Mouse (Mus musculus) embryonic facial prominence, embryonic 11.5 days (tissue): ENCODE results near the gene Emc7. TPM values are rescaled to one million over a fixed set of nuclear protein-coding genes. Genes with fewer than 3 reads are reported as not detected.

Experiments used
- ATAC-seq: fragments of 200-750 bp; cut with Nextera tagmentation; replicated peaks from 2 replicates; pipeline ENCODE4 v1.8.0; 2017; ENCODE audit warnings: low read depth; ENCODE audit not compliant: insufficient number of reproducible peaks, low FRiP score, low TSS enrichment
- DNase-seq: peaks from one replicate; pipeline ENCODE4 v3.0.0-alpha.2; 2015; ENCODE audit warnings: low spot score
- H3K27ac ChIP-seq: fragments of 300-500 bp; sonication (generic); replicated peaks from 2 replicates; pipeline ENCODE4 v1.5.1; 2014; ENCODE audit warnings: mild to moderate bottlenecking, low read depth, low read length, control low read depth
- H3K27me3 ChIP-seq: fragments of 300-500 bp; sonication (generic); 2 replicates; pipeline ENCODE4 v1.6.1; 2014; ENCODE audit warnings: mild to moderate bottlenecking, low read length, moderate library complexity, mixed read lengths; ENCODE audit not compliant: control insufficient read depth, insufficient read depth
- H3K36me3 ChIP-seq: fragments of 300-500 bp; sonication (generic); replicated peaks from 2 replicates; pipeline ENCODE4 v1.6.1; 2014; ENCODE audit warnings: low read depth, mild to moderate bottlenecking, low read length, moderate library complexity, mixed read lengths; ENCODE audit not compliant: control insufficient read depth, insufficient read depth
- H3K4me1 ChIP-seq: fragments of 300-500 bp; sonication (generic); 2 replicates; pipeline ENCODE4 v1.6.1; 2014; ENCODE audit warnings: low read length, mixed read lengths; ENCODE audit not compliant: control insufficient read depth, insufficient read depth
- H3K4me2 ChIP-seq: fragments of 300-500 bp; sonication (generic); 2 replicates; pipeline ENCODE4 v1.6.1; 2014; ENCODE audit warnings: low read depth, mild to moderate bottlenecking, control low read depth, low read length, moderate library complexity
- H3K4me3 ChIP-seq: fragments of 300-500 bp; sonication (generic); 2 replicates; pipeline ENCODE4 v1.5.1; 2014; ENCODE audit warnings: low read depth, low read length, control low read depth
- H3K9ac ChIP-seq: fragments of 300-500 bp; sonication (generic); replicated peaks from 2 replicates; pipeline ENCODE4 v1.6.1; 2014; ENCODE audit warnings: mild to moderate bottlenecking, control low read depth, low read length
- H3K9me3 ChIP-seq: fragments of 300-500 bp; sonication (generic); replicated peaks from 2 replicates; pipeline ENCODE4 v1.6.1; 2016; ENCODE audit warnings: mild to moderate bottlenecking, low read length, inconsistent platforms, mixed read lengths; ENCODE audit not compliant: control insufficient read depth
- WGBS: fragments of 180-500 bp; shearing (Covaris S2); extraction: QIAGEN DNeasy Blood & Tissue Kit; methylation state at CpG from one replicate; pipeline ENCODE4 v1.1.7; 2014; 5-methylcytosine and 5-hydroxymethylcytosine counted together
- polyA plus RNA-seq: library from polyadenylated mRNA; unstranded; fragments of >200 nt; fragmentation: Nextera tagmentation; extraction: Ambion mirVana; gene quantifications from 2 replicates; pipeline ENCODE4 v1.2.1, GENCODE M21; 2014

Emc7 gene
- polyA plus RNA-seq, 1 experiment from 2014 or later = 10.6 TPM

DNA sequence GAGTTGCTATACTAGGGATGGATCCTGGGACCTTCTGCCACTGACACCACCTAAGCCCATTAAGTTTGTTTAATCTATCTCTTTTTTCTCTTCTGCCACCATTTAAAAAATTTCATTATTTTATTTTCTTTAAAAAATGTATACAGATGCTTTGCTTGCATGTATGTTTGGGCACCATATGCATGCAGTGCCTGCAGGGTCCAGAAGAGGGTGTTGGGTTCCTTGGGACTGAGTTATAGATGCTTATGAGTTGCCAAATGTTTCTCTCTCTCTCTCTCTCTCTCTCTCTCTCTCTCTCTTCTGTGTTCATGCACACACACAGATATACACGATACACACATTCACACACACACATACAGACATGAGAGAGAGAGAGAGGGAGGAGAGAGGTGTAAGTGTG is 58.2 kb downstream of the Emc7 start:
- H3K4me1 ChIP-seq = no peaks in the 10 kb centered on the region
- no peak overlapping the region for H3K9ac ChIP-seq
- H3K4me2 ChIP-seq = no peak overlapping the region
- WGBS = 92% methylated on average over 1 of the region's 1 CpGs
- DNase-seq (no peak), ATAC-seq (no peak)
- H3K27me3 ChIP-seq = no peaks in the 10 kb centered on the region
- no peaks in the 10 kb centered on the region for H3K36me3 ChIP-seq
- no peak overlapping the region for H3K4me3 ChIP-seq
- H3K9me3 ChIP-seq = no peaks in the 10 kb centered on the region
- no peak overlapping the region for H3K27ac ChIP-seq

DNA sequence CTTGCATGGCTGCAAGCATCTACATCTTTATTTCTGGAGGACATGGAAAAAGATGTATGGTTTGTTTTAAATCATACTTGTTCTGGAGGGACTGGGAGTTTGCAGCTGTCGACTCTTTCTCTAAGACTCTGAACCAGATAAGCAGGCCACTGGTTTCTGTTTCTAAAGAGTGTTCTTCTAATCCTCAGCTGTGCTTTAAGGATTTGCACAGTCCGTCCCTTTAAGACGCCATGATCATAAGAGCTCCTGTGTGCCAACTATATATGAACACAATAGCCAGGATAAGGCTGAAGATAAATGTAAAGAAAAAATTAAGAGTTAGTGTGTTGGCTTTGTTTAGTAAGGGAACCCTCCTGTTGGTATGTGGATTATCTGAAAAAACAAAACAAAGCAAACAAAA is 61.9 kb downstream of the Emc7 start:
- WGBS = 86% methylated on average over 3 of the region's 3 CpGs
- Histone ChIP-seq H3K27ac (no peak overlapping the region), H3K36me3 (no peaks in the 10 kb centered on the region), H3K4me1 (no peaks in the 10 kb centered on the region), H3K27me3 (no peaks in the 10 kb centered on the region), H3K4me3 (no peak overlapping the region), H3K9ac (no peak overlapping the region), H3K9me3 (no peaks in the 10 kb centered on the region), H3K4me2 (no peak overlapping the region)
- ATAC-seq (no peak), DNase-seq (no peak)

DNA sequence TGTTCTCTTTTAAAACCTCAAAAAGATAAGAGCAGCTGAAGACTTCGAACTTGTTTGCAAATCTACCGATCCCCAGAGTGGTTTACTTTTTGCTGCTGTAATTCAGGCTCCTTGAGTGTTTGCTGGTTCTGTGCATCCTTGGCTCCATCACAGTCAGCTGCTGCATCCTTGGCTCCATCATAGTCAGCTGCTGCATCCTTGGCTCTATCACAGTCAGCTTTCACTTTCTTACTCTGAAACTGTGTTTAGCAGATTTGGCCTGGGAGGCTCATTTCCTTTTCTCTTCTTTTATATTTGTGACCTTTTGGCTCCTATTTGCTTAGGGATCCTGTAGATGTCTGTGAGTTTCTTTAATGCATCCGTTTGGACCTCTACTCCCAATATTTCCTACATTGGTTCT is 62.4 kb downstream of the Emc7 start:
- Histone ChIP-seq H3K36me3 (no peaks in the 10 kb centered on the region), H3K27ac (no peak overlapping the region), H3K4me1 (no peaks in the 10 kb centered on the region), H3K4me3 (no peak overlapping the region), H3K4me2 (no peak overlapping the region), H3K9me3 (no peaks in the 10 kb centered on the region), H3K27me3 (no peaks in the 10 kb centered on the region), H3K9ac (no peak overlapping the region)
- ATAC-seq (no peak), DNase-seq (no peak)
- WGBS = 90% methylated on average over 3 of the region's 3 CpGs

DNA sequence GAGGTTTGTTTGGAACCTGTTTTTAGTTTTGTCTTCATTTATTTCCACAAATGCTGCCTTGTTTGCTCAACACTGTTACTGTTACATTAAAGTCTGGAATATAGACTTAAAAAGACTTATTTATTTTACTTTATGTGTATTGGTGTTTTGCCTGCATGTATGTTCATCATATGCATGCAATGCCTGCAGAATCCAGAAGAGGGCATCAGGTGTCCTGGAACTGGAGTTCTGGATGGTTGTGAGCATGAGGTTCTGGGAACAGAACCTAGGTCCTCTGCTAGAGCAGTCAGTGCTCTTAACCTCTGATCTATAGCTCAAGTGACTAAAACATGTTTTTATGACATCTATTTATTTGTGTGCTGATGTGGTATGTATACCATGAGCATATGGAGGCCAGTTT is 63.7 kb downstream of the Emc7 start:
- no peaks in the 10 kb centered on the region for H3K27me3 ChIP-seq
- no peak overlapping the region for H3K4me3 ChIP-seq
- H3K27ac ChIP-seq = no peak overlapping the region
- H3K36me3 ChIP-seq = no peaks in the 10 kb centered on the region
- ATAC-seq (no peak), DNase-seq (no peak)
- H3K4me1 ChIP-seq = no peaks in the 10 kb centered on the region
- H3K4me2 ChIP-seq = no peak overlapping the region
- no peak overlapping the region for H3K9ac ChIP-seq
- no peaks in the 10 kb centered on the region for H3K9me3 ChIP-seq

DNA sequence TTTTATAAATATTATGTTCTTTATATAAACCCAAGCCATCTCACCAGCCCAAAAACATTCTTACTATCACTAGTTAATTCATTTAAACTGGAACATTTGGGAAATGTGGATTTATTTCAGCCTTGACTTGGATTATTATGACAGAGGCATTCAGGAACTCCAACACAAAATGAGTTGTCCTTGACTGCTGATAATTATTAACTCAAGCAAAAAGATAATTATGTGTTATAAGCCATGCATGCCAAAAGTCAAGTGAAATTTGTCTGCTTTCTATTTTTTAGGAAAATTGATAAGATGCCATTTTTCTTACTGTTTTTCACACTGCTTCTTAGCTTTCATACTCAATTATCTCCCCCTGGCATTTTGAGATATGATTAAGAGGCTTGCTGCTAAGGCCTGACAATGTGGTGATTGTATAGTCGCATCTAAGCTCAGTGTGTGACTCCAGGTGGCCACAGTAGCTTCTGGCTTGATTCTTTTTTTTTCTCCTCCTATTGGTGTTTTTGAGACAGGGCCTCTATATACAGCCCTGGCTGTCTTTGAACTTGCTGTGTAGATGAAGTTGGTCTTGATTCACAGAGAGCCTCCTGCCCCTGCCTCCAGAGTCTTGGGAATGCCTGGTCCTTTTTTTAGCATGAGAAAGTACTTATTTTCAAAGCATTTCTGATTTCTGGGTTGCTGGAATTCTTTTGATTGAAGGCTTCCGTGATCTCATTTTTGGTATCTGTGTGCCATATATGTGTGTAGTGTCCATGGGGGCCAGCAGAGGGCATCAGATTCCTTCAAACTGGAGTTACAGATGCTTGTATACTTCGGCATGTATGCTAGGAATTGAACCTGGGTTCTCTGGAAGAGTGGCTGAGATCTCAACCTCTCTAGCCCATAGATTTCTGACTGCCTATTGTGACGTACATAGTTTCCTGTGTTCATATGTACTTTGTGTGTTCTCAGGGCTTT is 66.0 kb downstream of the Emc7 start:
- Histone ChIP-seq H3K27ac (no peak overlapping the region), H3K27me3 (no peaks in the 10 kb centered on the region), H3K36me3 (no peaks in the 10 kb centered on the region), H3K9ac (no peak overlapping the region), H3K9me3 (no peaks in the 10 kb centered on the region), H3K4me1 (no peaks in the 10 kb centered on the region), H3K4me2 (no peak overlapping the region), H3K4me3 (no peak overlapping the region)
- 91% methylated on average over 4 of the region's 4 CpGs for WGBS
- DNase-seq (no peak), ATAC-seq (no peak)

Other genes starting within 250 kb of the Emc7 start
- 10.5 and 11.8 TPM in 2 replicates for gene Lpcat4, start 215.5 kb upstream of the Emc7 start, polyA plus RNA-seq
- 0.06 TPM in 1 of 2 replicates, not detected in the other for gene Nutm1, start 195.7 kb upstream of the Emc7 start, polyA plus RNA-seq
- 181 and 189 TPM in 2 replicates for gene Nop10, start 193.1 kb upstream of the Emc7 start, polyA plus RNA-seq
- gene Slc12a6, start 189.2 kb upstream of the Emc7 start, polyA plus RNA-seq = 10.3 and 10.4 TPM in 2 replicates
- gene Gm21985, start 188.7 kb upstream of the Emc7 start, polyA plus RNA-seq = not detected in 2 replicates
- 93.3 and 107 TPM in 2 replicates for gene Emc4, start 87.0 kb upstream of the Emc7 start, polyA plus RNA-seq
- gene Katnbl1, start 75.8 kb upstream of the Emc7 start, polyA plus RNA-seq = 55.6 and 63.3 TPM in 2 replicates
- not detected in 2 replicates for gene Chrm5, start 25.8 kb downstream of the Emc7 start, polyA plus RNA-seq
- gene Aven, start 38.0 kb downstream of the Emc7 start, polyA plus RNA-seq = 8.3 and 10.0 TPM in 2 replicates